Mouse (Mus musculus) retina, adult 2 months (tissue): ENCODE measurements at regions not wholly inside any gene's neighbourhood (a gene's known extent, or its start where the extent isn't known, plus 50 kb on each side); places are given as distances from the start of the nearest gene placed in this dataset.

Experiments
- DNase-seq: peaks from one replicate; pipeline ENCODE4 v3.0.0-alpha.2; 2012; ENCODE audit warnings: low read depth, low spot score

- DNase-seq = no peak
Measured at GRCm38 (mm10) chr8:116298891-116299290, 205.9 kb upstream of the Dynlrb2 start.

DNA sequence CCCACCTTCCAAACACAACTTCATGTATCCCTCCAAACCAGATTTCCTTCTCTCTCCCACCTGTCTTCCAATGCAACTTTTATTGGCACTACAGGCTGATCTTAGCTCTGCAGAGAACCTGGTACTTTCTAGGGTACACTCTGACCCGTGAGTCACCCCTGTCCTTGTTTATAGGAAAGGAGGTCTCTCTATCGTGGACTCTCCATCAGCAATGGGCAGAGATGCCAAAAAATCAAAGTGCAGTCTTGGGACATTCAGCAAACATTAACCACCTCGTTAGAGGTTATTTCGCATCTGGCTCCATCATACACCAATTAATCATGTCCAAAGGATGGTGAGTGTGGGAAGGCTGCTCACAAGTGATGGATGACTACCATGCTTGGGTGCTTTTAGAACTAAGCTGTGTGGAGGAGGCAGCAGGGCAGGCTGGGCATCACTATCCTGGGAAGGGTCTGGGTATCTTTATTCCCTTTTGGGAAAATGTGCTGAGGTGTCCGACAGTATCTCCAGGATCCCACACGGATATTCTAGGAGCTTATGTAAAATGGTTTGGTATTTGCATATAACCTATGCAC lies 214.0 kb upstream of the Dynlrb2 start:
- DNase-seq = no peak

DNA sequence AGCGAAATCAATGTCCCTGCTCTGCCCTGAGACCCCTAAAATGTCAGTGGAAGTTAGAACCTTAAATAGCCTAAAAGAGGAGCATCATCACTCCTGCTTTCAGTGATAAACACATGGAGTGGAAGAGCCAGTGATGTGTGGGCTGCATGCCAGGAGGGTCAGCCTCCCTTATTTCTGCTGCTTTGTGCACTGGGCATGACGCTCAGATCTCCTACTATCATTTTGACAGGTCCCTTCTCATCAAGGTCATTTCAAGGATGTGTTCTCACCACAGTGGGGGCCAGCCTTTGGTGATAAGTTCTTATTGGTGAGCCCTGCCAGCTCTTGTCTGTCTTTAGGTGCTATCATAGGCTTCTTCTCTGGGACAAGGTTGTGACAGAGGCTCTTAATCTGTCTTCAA lies 215.5 kb upstream of the Dynlrb2 start:
- DNase-seq = no peak

- no peak for DNase-seq
Measured at GRCm38 (mm10) chr8:116283990-116284389, 220.8 kb upstream of the Dynlrb2 start.

DNA sequence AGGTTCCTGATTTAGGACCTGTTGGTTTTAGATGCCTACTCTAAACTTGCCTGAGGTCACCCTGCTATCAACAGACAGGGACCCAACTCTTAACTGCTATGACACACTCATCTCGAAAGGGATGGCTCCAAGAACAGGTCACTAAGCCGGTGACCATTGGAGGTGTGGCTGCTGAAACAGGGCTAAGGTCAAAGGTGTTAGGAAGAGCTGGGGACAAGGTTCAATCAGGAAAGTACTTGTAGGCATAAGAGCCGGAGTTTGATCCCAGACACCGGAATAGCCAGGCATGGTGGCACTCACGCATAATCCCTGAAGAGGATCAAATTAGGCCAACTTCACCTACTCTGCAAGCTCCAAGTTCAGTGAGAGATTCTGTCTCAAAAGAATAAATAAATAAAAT lies 222.4 kb upstream of the Dynlrb2 start:
- no peak for DNase-seq

DNA sequence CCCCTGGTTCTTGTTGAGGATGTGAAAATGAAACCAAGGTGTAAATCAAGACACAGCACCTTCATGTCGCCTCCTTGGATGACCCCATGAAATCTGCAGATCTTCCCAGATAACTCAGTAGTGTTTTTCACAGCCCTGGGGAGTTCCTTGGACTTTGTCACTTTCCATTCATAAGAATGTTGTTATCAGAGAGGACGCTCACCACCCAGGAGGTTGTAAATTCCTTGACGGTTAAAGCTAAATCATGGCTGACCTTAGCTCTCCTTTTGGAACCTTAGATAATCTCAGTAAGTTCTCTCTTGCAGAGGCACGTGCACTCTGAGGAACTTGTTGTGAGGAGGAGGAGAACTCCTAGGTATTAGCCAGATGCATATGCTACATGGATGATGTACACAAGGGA lies 229.8 kb upstream of the Dynlrb2 start:
- DNase-seq = no peak

- no peak for DNase-seq
Measured at GRCm38 (mm10) chr8:116271238-116271637, 233.5 kb upstream of the Dynlrb2 start.

DNA sequence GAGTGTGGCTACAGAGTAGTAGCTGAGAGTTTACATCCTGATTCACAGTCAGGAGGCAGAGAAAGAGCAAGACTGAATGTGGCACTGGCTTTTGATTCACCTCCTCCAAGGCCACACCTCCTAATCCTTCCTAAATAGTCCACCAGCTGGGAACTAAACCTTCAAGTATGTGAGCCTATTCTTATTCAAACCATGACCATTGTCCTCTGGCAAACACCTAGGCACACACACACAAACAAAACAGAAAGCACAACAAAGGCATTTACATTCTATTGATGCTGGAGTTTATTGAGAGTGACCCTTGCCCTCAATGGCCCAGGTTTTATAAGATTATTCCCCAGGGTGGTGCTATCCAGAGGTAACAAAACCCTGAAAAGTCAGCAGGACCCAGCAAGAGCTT lies 235.4 kb upstream of the Dynlrb2 start:
- no peak for DNase-seq

GRCm38 (mm10) chr8:116268685-116269084 lies 236.1 kb upstream of the Dynlrb2 start:
- no peak for DNase-seq

GRCm38 (mm10) chr8:116268161-116268560 lies 236.6 kb upstream of the Dynlrb2 start:
- no peak for DNase-seq

GRCm38 (mm10) chr8:116267021-116267420 lies 237.8 kb upstream of the Dynlrb2 start:
- DNase-seq = no peak

DNA sequence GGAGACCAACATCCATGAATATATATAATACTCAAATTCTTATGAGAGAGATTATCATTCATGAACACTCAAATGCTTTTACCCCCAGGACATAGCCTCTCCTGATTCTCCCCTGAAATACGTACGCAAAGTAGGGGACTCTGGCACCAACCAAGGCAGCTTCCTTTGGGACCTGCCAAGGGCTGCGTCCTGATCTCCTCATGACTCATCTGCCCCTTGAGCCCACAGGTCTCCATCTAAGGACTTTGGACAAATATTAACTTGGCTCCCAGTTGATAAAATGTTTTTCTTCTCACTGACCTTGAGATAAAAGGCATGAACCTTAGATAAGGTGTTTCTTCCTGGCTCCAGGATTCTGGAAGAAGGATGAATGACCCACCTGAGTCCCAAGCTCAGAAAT lies 239.2 kb upstream of the Dynlrb2 start:
- DNase-seq = no peak

DNA sequence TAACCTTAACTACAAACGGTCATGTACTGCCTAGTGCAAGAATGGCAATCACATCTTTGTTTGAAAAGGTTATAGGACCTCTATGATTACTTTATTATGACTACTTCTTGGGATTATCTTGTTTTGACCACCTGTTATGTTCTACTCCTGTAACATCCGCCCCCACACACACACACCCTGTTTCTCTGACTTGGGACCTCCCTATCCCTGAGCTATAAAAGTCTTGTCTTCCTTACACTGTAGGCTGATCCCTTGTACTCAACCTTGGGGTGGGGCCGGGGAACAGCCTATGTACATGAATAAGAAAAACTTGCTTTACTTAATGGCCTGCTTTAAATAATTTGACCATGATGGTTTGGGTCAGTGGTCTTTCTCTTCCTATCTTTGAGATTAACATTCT lies 240.7 kb upstream of the Dynlrb2 start:
- no peak for DNase-seq

DNA sequence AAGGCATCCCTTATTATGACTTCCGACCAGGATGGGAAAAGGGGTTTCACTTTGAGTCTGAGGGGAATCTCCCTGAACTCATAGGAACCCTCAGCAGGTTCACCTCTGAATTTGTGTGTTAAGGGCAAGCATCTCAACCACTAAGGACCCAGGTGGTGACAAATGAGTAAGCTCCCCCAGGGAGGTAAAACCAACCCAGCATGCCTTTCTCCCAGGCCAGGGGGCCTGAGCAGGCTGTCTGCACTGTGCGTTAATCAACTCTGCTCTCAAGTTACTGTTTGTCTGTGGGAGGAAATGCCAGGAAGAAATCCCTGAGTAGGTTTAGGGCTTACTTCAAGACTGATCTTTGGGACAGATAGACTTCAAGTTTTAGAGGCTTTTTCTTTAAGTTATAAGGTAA lies 243.5 kb upstream of the Dynlrb2 start:
- DNase-seq = no peak

DNA sequence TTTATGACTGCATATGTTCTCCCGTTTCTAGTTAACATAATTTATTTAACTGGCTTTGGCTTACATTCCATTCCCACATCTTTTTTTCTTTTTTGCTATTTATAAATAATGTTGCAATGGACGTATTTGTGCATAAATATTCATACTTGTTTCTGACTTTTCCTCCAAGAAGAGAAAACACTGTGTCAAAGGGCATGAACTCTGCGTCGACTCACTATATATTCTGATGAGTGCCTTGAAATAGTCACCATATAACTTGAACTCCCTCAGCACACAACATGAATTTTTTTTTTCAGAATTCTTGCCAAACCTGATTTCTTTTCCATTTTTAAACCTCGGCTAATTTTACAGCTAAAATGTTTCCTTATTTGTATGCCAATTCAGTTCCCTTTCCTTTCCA lies 249.4 kb upstream of the Dynlrb2 start:
- DNase-seq = no peak

DNA sequence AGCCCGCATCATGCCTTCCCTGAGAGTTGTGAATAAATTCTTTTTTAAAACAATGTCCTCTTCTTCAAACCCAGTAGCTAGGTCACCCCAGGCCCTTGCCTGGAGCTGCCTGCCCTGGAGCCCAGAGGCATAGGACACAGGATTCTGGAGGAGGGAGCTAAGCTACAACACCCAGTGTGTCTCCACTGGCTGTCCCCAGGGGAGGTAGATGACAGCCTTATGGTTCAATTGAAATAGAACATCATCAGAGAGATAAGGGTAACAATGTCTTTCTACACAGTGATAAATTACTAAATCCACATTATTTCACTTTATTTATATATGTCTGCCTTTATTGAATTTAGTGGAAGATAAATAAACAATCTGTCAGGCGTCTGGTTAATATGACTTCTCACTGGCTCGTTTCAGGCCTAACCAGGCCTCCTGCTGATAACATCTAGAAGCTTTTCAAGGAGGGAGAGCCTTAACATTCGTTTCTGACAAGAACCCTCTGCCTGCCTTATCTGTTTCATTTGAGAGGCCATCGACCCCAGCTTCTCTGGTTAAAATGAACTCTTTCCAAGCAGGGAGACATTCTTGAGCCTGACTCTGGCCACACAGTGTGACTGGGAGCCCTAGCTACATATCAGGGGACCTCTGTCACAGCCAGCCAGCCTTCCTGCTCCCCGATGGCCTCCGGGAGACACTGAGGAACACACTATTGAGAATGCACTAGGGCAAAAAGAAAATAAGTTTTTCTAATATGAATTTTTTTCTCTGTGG lies 252.1 kb upstream of the Dynlrb2 start:
- no peak for DNase-seq

- no peak for DNase-seq
Measured at GRCm38 (mm10) chr8:116248398-116248797, 256.4 kb upstream of the Dynlrb2 start.

GRCm38 (mm10) chr8:116243493-116243892 lies 261.3 kb upstream of the Dynlrb2 start:
- DNase-seq = no peak

- DNase-seq = no peak
Measured at GRCm38 (mm10) chr8:116242972-116243371, 261.8 kb upstream of the Dynlrb2 start.

- DNase-seq = no peak
Measured at GRCm38 (mm10) chr8:116241987-116242242, 262.9 kb upstream of the Dynlrb2 start.

DNA sequence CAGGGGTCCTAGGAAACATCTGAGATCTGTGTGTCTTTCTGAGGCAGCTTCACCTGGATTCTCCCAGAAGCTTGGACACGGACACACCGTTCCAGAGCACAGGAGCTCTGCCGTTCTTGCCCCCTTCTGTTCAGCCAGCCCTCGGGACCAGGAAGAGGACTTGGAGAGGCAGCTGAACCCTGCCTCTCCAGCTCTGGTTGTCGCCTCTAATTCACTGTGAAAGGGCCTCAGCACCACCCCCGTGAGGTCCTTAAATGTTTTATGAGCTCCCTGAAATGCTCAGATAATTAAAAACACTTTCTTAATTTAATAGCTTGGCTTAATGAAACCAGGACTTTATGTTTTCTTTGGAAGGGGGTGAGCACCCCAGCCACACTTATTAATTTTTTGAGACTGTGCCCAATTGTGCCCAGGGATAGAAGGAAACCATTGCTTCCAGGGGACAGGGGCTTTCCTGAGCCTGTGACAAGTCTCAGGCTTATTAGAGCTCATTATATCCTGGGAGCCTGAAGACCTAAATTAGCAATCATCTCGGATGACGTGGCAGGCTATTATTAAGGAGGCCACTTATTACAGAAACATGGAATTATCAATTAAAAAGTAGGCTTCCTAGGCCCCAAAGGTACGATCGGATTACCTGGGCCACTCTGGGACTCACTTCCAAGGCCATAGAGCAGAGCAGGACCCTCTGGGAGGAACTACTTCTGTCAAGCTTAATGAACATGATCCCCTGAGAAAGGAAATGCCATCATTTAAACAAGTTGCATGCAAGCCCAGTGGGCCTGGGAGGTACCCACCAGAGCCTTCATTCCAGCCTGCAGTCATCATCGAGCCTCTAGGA lies 263.4 kb upstream of the Dynlrb2 start:
- DNase-seq = no peak

DNA sequence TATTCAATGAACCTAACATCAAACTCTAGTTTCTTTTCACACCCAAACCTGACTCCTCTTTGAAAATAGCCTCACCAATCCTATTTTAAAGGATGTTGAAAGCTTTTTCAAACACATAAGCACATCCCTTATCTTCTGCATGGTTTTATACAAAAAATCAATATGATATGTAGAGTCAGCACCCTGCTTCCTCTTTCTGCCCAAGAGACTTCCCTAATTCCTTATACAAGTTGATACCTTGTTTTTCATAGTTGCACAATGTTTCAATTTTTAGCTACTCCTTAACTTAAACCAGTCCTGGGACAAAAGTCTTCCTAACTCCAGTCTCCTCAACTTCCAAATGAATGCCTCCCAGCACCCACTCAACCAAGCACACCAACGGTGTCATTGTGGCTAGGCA lies 266.1 kb upstream of the Dynlrb2 start:
- no peak for DNase-seq

DNA sequence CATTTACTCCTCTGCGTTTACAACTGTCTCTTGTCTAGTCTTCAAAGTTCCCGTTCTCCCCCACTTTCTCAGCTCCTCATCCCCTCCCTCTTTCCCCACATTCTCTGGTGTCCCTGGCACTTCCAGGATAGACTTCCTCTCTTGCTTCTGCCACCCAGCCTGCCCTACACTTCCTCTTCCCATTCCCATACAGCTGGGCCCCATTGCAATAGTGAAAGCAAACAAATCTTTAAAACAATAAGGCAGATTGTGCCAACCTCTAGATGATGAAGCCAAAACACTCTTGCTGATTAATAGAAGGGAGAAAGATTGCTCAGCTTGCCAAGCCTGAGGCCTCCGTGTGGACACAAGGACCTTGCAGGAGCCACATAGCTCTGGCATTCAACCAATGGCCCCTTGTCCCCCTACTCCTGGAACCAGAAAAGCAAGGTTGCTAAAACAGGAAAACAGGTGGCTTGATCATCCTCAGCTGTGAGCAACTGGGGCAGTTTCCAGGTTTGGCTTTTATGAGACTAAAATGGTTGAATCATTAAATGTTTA lies 267.1 kb upstream of the Dynlrb2 start:
- DNase-seq = no peak
